Mouse (Mus musculus): ENCODE results near the gene Kctd11.
"Not testable (repeated sequence)": the region's sequence is repeated elsewhere in the genome, so short reads cannot be mapped to it uniquely, and the experiment has no call there.

The Kctd11 gene

DNA sequence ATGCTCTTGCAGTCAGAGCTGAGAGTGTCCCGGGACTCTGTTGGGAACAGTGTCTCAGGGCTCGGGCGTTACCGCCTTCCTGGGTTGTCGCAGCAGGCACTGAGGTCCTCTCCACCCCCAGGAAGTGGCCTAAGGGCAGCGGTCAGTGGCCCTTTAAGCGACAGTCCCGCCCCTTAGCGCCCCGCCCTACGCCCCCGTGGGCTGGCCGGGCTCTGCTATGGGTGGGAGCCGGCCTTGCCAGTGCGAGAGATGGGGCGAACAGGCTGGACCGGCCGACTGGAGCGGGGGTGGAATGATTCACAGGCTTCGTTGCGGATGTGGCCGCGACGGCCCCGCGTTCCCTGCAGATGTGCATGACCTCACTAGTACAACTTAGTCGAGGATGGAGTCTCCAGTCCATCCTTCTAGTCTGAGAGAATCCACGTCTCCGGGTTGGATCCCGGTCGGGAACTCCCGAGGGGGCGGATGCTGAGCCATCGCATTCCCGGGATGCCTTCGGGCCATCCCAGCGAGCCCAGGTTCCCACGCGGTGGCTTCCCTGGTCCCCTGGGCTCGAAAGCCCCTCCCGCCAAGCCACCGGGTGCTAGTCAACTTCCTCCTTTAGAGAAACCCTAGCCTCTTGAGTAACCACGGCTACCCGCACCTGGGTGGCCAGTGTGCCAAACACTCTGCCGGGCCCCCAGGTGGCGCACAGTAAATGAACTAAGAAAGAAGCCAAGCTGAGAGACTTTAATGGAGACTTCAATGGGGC, at the start of gene Kctd11:
Kctd11 (minus strand) TSS at position 554 of the 751 bp plus-strand sequence.
- in situ Hi-C loops (cut with MboI, MseI) = no loop called here

DNA sequence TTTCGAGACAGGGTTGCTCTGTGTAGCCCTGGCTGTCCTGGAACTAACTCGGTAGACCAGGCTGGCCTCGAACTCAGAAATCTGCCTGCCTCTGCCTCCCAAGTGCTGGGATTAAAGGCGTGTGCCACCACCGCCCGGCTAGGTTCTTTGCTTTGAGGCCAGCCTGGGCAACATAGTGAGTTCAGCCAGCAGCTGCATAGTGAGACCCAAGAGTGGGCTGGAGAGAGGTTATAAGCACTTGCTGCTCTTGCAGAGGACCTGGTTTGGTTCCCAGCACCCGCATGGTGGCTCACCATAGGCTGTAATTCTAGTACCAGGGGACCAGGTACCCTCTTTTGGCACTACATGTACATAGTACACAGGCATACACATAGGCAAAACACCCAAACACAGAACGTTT, 49.0 kb upstream of the Kctd11 start:
- in situ Hi-C loops (cut with MboI, MseI) = loop anchor here (5.0 kb wide), 1 partner anchor 37 kb away; no protein-coding TSS in a partner anchor

DNA sequence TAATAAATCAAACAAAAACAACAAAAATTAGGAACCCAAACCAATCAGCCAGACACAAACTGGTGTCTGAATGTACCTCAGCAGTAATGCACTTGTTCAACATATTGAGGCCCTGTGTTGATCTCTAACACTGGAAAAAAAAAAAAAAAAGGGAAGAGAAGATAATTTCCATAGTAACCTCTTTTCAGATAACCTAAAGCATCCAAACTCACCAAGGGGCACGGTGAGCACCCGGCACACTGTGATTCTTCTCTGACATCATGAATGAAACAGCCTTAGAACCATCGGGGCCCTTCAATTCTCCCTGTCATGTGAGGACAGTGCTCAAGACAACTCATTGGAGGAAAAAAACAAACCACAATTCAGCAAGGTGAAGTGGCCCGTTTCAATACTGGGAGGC, 48.5 kb upstream of the Kctd11 start:
- in situ Hi-C loops (cut with MboI, MseI) = loop anchor here (5.0 kb wide), 1 partner anchor 38 kb away; no protein-coding TSS in a partner anchor

DNA sequence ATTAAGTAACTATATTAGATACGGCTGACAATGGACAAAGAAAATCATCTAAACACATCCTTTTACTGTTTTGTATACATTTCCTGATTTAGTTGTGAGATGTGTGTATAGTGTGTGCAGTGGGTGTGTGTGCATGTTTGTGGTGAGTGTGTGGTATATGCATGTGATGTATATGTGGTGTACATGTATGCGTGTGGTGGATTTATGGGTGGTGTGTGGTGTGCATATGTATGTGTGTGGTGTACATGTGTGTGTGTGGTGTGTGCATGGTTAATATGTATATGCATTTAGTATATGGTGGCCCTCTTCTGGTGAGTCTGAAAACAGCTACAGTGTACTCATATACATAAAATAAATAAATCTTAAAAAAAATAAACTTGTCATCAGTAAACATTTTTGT, 46.3 kb upstream of the Kctd11 start:
- in situ Hi-C loops (cut with MboI, MseI) = no loop called here

- in situ Hi-C loops (cut with MboI, MseI) = no loop called here
These were observed 41.6 kb upstream of the Kctd11 start for GRCm38 (mm10) chr11:69922796-69923195.

DNA sequence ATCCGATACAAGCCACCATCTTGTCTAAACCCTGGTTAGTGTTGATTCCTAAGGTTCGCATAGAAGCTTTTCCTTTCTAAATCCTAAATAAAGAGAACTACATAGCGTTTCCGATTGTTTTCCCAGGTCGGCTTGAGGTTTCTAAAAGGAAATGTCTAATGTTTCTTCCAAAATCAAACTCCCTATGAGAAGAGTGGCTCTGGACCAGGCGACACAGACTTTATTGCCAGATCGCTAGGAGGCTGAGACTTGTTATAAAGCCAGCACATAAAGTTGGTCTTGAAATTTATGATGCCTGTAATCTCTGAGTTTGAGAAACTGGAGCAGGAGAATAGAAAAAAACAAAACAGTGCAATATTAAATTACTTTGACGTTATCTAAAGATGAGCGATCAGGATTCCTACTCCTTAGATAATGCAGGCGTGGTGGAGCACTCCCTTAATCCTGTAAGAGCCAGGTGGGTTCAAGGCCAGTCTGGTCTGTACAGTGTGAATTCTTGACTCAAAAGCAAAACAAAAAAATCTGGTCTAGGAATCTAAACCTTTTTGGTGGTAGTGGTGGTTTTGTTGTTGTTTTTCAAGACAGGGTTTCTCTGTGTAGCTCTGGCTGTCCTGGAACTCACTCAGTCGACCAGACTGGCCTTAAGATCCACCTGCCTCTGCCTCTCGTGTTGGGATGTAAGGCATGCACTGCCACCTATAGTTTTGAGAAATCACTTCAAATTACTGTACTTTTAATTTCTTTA, 41.0 kb upstream of the Kctd11 start:
- in situ Hi-C loops (cut with MboI, MseI) = no loop called here

GRCm38 (mm10) chr11:69921114-69922011, 40.2 kb upstream of the Kctd11 start, which contains the start of gene Eif5a:
Eif5a (minus strand) TSS chr11:69921958.
- in situ Hi-C loops (cut with MboI, MseI) = no loop called here

GRCm38 (mm10) chr11:69920266-69921031, 39.2 kb upstream of the Kctd11 start:
- in situ Hi-C loops (cut with MboI, MseI) = no loop called here

GRCm38 (mm10) chr11:69919661-69920265, 38.6 kb upstream of the Kctd11 start:
- in situ Hi-C loops (cut with MboI, MseI) = no loop called here

DNA sequence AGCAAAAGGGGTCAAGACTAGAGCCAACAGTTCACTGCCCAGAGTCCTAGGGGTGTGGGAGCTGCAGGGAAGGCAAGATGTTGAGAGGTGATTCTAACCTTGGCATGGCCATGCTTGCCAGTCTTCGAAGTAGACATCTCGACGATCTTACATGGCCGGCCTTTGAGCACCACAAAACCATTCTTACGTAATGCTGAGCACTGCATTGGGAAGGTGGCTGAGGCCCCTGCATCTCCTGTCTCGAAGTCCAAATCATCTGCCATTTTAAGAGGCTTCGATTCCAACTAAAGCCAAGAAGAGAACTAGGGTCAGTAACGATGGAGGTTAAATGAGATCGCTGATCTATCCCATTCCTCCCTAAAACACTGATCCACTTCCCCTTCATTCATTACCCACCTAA, 37.8 kb upstream of the Kctd11 start:
- in situ Hi-C loops (cut with MboI, MseI) = no loop called here

GRCm38 (mm10) chr11:69918118-69918517, 36.9 kb upstream of the Kctd11 start:
- in situ Hi-C loops (cut with MboI, MseI) = no loop called here

- in situ Hi-C loops (cut with MboI, MseI) = no loop called here
These were observed 36.3 kb upstream of the Kctd11 start for GRCm38 (mm10) chr11:69917379-69917948.

DNA sequence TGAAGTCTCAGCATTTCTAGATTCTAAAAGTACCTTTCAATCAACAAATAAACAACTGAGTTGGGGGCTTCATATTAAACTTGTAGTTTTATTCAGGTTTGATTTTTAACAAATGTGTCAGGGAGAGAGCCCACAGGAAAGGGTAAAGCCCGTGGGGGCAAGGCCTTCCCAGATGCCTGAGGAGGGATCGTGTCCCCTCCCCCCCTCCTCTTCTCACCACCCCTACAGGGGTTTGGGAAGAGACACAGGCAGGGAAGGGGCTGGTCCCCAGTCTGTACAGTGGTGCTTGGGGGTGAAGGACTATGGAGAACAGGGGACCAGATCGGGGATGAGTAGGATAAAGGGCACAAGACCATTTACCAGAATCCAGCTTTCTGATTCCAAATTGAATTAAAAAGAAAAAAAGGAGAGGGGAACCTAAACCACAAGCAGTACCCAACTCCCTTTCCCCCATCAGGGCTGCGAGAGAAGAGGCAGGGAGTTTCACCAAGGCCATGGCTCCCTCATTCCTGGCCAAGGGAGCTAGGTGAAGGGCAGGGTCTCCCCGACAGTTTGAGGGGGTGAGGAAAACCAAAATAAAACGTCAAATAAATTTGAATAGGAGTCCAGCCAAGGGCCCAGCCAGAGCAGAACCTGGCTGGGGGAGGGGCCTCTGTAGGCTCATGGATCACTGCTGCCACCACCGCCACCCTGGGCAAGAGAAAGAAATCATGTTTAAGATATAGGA, 35.6 kb upstream of the Kctd11 start:
- in situ Hi-C loops (cut with MboI, MseI) = not testable (repeated sequence)

DNA sequence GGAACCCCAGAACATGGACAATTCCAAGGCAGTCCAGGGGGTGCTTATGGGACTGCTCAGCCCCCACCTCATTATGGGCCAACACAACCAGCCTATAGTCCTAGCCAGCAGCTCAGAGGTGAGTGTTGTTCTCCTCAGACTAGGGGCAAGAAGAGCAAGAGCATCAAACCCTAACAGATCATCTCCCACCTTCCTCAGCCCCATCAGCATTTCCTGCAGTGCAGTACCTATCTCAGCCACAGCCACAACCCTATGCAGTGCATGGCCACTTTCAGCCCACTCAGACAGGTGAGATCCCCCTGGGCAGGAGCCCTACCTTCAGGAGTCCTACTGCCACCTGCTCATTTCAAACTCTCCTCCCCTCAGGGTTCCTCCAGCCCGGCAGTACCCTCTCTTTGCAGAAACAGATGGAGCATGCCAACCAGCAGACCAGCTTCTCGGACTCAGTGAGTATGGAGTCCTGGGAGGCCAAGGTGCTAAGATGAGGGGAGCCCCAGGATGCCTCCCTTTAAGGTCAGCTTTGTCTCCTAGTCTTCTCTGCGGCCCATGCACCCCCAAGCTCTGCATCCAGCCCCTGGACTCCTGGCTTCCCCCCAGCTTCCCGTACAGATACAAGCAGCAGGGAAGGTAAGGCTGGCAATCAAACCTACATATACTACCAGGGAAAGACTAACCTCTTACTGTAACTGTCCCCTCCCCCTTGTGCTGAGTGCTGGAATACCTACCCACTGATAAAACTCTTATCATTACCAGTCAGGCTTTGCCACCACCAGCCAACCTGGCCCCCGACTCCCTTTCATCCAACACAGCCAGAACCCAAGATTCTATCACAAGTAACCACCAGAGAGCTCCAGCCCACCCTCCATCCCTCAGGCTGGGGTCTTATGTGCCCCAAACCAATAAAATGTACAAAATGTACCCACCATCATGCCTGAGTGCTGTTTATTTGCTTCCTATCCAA, 34.7 kb upstream of the Kctd11 start:
- in situ Hi-C loops (cut with MboI, MseI) = no loop called here

GRCm38 (mm10) chr11:69914917-69915430, 33.8 kb upstream of the Kctd11 start:
- in situ Hi-C loops (cut with MboI, MseI) = no loop called here

- in situ Hi-C loops (cut with MboI, MseI) = no loop called here
These were observed 33.2 kb upstream of the Kctd11 start for GRCm38 (mm10) chr11:69914372-69914764.

GRCm38 (mm10) chr11:69913554-69914371, 32.6 kb upstream of the Kctd11 start, which contains the start of gene Gps2:
Gps2 (plus strand) TSS chr11:69913888.
- in situ Hi-C loops (cut with MboI, MseI) = no loop called here

Measured in T-helper 2 cell (primary cell).